Mouse (Mus musculus): ENCODE results near the gene Dnajc30. TPM values are rescaled to one million over a fixed set of nuclear protein-coding genes. Genes with fewer than 3 reads are reported as not detected.
A peak's percentile ranks its signal among the peaks of the same experiment; 100 is the strongest.
"Not testable (repeated sequence)": the region's sequence is repeated elsewhere in the genome, so short reads cannot be mapped to it uniquely, and the experiment has no call there.

The Dnajc30 gene
- 10 to 100 TPM; 35.8 to 42.0 (median 38.7) TPM for total RNA-seq (2022)

DNA sequence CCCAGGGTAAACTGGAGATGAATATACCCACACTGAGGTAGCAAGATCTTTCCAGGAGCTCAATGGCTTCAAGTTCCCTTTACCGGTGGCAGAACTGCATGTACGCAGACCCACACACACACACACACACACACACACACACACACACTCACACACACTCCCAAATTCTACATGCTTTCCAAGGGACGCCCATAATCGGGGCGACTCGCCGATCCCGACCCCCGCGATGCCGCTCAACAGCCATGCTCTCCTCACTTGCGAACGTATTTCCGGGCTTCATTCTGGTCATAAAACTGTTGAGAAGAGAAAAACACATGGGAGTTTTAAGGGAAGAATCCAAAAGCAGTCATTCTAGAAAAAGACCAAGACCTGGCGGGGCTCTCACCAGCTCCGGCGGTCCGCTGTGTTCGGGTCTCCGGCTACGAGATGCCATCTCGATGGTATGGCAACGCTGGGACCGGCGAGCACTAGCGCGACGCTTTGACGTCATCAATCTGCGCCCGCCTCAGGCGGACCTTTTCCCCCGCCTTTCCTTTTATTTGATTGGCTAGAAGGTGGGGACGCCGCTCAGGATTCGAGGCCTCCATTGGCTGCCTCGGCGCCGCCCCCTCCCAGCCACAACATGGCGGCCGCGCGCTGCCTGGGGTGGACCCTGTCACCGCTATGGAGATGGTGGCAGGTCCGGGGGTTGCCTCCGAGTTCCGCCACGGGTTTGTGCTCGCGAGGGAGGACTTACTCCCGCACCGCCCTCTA lies at the start of gene Dnajc30:
TSS of gene Dnajc30 (plus strand) at position 574 of the 753 bp plus-strand sequence.
- peak; percentile 96 for DNase-seq

DNA sequence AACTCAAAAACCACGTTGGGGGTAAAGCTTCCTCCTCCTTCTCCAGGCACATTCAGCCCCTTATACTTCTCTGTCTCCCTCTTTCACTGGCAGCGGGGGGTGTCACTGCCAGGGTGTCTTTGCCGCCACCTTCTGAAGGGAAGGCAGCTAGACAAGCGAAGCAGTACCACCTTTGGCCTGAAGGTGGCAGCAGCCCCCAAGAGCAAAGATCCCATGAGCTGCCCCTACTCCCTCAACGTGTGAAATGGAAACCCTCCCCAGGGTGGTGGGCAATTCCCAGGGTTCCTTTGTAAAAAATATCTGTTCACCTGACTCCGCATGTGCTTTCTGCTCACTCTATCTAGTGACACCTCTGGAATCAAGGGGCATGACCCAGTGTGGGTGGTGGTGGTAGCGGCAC lies 48.5 kb upstream of the Dnajc30 start:
- no peak for DNase-seq

DNA sequence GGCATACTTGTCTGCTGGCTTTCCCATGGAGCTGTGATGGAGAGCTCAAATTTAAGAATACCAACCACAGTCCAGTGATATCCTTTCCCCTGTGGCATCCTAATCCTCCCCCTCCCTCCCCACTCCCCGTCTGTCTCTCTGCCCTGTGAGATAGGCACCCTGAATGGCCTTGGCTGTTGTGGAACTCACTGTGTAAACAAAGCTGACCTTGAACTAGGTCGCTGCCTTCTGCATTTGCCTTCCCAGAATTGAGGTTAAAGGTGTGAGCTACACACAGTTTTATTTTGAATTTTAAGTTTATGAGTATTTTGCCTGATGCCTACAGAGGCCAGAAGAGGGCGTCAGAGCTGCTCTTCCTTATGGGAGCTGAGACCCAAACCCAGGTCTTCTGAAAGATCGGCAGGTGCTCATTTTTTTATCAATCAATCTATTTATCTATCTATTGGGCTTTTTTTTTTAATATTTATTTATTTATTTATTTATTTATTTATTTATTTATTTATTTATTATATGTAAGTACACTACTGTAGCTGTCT lies 47.7 kb upstream of the Dnajc30 start:
- DNase-seq, result no peak

DNA sequence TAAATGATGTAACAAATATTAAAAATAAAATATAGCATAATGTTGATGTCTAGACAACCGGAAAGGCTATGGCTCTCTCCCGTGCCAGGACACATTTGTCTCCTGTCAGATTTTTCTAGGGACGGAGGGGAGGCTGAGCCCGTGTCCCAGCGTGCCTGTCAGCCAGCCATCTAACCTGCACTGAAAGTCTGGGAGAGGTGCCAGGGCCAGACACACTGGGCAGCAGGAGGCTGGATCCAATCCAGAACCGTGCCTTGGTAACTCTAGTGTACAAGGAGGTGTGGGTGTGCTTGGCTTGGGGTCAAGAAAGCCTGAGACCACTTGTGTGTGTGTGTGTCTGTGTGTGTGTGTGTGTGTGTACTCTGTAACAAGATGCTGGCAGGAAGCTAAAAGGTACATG lies 42.2 kb upstream of the Dnajc30 start:
- DNase-seq, result no peak

DNA sequence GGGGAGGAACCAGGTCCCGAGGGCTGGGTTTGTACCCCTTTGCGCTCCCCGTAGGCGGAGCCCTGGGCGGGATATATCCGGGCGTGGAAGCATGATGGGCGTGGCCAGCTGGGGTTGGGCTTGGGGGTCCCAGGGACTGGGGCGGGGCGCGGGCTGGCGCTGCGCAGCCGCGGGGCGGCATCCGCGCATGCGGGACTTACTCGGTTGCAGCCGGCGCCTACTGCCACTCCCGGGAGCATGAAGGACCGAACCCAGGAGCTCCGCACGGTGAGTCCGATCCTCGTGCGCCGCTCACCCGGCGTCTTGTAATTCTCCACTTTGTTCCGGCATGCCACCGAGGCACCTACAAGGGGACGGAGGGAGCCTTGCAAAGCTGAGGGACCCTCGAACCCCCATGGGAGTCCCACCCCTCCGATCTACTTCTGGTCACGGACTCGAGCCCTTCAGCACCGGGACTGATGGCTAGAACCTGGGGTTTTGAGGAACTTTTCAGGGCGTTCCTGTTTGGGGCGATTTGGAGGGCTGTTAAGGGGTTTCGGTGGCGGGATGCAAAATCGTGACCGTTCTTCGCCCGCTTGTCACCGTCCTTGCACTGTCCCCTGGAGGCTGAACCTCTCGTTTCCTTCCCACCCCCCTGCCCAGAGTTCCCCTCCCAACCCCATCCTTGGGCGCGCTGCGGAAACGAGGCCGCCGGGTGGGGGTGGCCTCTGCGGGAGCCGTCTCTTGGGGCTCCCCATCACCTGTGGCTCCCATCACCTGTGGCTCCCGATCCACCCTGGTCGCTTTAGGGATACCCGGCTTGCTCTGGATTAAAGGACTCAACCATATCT lies 40.4 kb upstream of the Dnajc30 start, which contains the start of gene Stx1a:
TSS of gene Stx1a (plus strand) at position 139 of the 830 bp plus-strand sequence.
- DNase-seq, result peak; percentile 88

DNA sequence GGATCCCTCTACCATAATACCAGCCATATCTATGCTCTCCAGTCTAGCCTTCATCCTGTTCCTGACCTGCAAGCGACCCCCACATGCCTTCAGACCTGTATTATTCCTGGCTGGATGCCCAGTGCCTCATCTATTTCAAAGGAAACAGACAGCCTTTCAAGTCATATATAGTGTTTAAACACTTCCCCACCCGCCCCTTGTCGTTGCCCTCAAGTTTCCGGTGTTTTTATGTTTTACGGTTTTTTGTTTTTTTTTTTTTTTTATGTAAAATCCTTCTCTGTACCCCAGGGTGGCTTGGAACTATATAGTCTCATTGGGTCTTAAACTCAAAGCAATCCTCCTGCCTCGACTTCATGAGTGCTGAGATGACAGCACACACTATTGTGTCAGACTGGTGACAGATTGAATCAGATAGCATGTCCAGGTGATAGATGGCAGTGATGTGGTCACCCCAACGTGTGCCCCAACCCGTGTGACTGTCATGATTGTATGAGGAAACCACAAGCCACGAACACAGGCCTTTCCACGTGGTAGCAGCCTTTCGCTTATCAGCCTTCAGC lies 39.3 kb upstream of the Dnajc30 start:
- DNase-seq, result no peak

DNA sequence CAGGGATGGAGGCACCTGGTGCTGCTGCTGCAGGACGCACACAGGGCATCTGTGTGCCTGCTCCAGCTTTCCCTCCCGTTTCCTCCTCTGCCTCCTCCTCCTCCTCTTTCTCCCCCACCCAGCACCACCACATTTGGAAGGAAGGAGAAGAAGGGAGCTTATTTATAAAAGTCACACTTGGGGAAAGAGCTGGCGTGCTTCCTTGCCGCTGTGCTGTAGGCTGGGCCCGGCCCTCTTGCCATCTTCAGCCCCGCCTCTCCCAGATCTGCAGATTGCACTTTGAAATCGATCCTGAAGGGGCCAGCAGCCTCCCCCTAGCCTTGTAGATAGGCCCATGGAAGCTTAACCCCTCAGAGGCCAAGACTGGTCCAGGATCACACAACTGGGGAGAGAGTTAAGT lies 38.1 kb upstream of the Dnajc30 start:
- DNase-seq, result no peak

DNA sequence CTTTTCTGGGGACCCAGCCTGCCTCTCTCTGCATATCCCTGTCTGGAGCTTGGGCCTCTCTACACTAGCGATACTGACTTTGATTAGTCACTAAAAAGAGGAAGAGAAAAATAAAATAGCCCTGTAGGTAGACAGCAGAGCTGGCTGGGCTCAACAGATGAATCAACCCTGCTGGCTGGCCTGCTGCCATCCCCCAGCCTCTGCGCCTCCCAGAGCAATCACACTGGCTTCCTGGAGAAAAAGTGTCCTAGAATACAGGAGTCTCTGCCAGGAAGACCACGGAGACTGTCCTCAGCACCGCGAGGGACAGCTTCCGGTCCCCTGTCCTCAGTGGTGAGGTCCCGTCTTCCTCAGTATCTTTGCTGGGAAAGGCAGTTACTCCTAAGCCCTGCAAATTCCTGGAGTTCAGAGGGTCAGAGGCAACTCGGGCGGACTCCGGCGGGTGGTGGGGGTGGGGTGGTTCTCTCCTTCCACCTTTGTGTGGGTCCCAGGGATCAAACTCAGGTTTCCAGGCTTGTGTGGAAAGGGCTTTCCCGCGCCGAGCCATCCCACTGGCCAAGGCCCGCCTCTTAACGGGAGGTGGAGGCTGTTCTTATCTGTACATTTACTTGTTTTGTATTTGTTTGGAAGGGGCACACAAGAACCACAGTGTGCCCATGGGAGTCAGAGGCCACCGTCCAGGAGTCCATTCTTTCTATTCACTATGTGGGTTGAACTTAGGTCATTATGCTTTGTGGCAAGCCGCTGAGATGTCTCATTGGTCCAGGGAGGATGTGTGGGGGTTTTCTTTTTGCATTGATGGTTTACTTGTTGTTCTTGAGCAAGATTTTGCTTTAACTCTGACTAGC lies 34.8 kb upstream of the Dnajc30 start:
- DNase-seq, result peak; percentile 66

DNA sequence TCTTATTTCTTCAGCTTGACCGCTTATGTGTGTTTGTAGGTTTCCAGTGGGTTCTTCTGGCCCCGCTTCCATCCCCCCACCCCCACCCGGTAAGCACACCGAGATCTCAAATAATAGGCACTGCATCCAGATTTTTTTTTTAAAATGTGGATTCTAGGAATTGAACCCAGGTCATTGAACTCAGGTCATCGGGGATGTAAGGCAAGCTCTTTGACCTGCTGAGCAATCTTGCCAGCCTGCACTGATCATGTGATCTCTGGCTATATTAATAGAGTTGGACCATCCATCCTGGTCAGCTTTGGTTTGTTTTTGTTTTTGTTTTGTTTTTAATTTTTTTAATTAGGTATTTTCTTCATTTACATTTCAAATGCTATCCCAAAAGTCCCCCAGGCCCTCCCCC lies 31.4 kb upstream of the Dnajc30 start:
- DNase-seq, result no peak

DNA sequence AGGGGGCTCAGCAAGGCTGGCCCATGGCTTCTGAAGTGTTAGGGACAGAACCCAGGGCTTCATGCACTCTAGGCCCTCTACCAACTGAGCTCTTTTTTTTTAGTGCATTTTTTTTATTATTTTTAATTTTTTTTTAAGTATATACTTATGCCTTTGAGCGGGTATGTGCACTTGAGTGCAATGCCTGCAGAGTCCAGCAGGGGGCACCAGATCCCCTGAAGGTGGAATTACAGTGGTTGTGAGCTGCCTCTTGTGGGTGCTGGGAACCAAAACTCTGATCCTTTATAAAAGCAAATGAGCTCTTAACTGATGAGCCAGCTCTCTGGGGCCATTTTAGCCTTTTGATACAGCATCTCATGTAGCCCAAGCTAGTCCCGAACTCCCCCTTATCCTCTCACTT lies 29.4 kb upstream of the Dnajc30 start:
- DNase-seq, result no peak

DNA sequence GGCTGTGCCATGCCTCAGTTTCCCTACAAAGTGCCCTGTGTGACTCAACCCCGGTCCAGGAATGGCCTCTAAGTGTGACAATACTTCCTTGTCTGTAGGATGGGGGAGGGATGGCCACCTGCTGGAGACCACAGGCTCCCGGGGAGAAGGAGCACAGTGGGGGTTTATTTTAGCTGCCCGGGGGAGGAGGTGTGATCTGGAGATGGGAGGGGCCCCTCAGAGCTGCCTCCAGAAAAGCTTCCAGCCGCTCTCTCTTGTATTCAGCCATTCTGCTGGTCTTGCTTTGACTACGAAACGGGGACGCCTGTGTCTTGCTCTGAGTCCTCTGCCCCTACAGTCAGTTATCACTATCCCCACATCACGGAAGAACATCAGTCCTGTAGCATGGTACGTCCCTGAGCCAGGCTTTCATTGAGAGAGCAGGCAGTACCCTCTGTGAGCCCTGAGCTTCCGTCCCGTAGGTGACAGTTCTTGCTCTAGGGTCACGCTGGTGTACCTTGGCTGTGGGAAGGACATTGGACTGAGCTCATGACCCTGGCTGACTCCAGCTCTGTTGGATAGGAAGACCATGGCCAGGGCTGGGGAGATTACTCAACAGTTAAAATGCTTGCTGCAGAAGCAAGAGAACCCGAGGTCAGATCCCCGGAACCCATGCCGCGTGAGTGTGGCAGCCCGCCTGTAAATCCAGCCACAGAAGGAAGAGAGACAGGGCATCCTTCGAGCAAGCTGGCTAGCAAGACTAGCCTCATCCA lies 28.2 kb upstream of the Dnajc30 start:
- DNase-seq, result peak; percentile 64

DNA sequence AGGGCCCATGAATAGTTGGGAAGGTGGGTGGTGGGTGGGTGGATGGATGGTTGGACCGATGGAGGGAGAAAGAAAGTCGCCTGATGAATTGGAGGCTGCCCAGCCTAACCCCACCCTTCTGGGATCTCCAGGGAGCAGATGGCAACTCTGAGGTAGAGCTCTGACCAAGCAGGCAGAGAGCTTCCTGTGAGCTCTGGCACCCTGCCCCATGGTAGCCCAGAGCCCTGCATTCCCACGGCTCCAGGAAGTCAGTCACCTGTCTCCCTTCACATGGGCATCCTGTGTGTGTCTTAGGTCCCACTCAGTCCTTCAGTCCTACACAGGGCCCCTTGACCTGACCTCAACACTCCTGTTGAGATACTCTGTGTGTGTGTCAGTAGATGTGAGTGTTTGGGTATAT lies 26.1 kb upstream of the Dnajc30 start:
- DNase-seq, result no peak

DNA sequence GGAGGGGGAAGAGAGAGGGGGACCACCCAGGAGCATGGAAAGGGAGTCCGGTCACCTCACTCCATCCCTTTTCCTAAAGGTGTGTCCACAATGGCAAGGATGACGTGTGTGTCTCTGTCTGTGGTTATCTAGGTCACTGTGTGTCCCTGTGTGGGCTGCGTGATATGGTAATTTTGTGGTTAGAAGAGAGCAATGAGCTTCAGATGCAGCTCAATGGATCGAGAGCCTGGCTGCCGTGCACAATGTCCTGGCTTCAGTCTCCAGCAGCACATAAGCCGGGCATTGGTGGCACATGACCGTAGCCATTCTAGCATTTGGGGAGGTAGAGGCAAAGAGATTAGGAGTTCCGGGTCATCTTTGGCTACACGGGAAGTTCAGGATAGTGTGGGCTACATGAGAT lies 24.5 kb upstream of the Dnajc30 start:
- no peak for DNase-seq

DNA sequence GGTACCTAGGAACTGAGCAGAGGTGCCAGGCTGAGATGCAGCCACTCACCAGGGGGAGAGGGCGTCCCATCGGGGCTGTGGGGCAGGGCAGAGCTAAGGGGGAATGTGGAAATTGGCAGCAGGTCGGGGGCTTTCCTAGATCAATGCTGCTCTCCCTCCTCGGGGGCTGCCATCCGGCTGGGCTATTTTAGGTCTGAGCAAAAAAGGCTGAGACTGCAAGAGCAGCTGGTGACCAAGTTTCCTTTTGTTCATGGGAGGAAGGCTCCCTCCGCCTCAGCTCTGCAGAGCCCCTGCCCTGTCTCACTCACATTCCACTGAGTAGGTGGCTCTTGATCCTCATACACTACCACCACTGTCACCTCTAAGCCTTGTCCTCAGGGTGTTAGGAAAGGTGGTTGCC lies 23.9 kb upstream of the Dnajc30 start:
- no peak for DNase-seq

DNA sequence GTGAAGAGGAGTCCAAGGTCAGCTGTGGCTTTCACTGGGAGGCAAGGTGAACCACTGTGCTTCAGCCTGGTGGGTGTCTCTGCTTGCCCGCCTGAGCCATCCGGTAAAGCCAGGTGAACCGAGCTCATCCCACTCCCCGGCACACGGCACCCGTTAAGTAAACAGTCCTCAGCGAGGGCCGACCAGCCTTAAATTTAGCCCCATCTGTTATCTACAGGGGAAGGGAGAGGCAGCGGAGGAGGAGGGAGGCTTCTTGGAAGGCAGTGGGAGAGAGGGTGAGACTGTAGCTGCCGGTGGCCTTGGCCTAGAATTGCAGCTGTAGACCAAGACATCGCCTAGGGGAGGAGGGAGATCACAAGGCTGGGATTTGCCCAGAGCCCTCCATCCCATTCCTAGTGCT lies 23.2 kb upstream of the Dnajc30 start:
- DNase-seq, result peak; percentile 63

DNA sequence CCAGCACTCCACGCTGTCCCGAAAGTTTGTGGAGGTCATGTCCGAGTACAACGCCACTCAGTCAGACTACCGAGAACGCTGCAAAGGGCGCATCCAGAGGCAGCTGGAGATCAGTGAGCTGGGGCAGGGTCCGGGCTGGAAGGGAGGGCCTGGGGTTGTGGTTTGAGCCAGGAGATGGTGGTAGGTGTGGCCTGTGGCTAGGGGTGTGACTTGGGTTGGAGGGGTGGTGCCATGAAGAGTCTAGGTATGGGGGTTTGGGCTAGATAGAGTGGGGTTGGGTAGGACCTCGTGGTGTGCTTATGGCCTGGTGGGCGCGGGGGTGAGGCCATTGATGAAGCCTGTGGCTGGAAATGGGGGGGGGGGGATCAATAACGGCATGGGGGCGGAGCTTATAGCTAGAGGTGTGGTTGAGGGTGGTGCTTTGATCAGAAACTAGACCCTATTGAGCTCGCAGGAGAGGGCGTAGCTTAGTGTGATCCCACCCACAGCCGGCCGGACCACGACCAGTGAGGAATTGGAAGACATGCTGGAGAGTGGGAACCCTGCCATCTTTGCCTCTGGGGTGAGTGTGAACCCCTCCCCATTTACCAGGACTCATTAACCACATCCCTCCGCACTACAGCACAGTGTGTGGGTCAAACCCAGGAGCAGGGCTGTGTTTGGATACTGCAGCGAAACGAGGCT lies 21.8 kb upstream of the Dnajc30 start:
- DNase-seq, result no peak

DNA sequence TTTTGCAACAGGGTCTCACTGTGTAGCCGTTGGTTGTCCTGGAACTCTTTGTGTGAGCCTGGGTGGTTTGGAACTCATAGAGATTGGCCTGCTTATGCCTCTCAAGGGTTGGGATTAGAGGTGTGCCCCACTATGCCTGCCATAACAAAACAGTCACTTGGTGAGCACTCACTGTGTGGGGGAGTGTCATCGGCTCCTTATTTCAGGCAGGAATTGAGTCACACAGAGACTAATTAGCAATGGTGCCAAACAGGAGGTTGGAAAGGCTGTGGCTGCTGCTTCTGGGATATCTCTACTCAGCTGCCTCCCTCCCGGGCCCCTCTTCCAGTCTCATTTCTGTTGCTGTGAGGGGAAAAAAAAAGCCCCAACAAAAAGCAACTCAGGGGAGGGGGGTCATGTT lies 19.4 kb upstream of the Dnajc30 start:
- no peak for DNase-seq

DNA sequence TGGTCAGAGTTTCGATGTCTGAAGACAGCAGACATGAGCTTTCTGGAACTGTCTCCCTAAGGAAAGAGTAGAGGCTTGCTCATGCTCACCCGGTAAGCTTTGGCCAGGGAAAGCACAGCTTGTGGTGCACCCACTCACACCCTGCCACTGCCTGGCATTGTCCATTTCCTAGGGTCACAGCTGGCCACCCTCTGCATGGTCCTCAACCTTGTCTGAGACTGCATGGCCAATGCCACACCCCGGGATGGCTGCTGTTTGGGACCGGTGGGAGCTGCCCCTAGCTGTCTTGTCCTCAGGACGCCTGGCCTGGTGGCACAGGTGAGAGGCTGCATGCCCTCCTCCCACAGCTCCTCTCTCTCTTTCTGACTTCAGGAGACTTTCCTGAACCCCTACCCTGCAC lies 15.5 kb upstream of the Dnajc30 start:
- no peak for DNase-seq

DNA sequence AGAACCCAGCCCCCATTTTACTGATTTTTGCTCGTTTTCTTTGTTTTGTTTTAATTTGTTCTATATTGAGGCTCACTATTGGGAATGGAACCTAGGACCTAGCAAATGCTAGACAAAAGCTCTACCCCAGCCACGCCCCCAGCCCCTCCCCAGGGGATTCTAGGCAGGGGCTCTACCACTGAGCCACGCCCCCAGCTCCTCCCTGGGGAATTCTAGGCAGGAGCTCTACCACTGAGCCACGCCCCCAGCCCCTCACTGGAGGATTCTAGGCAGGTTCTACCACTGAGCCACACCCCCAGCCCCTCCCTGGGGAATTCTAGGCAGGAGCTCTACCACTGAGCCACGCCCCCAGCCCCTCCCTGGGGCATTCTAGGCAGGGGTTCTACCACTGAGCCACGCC lies 14.7 kb upstream of the Dnajc30 start:
- not testable (repeated sequence) for DNase-seq

DNA sequence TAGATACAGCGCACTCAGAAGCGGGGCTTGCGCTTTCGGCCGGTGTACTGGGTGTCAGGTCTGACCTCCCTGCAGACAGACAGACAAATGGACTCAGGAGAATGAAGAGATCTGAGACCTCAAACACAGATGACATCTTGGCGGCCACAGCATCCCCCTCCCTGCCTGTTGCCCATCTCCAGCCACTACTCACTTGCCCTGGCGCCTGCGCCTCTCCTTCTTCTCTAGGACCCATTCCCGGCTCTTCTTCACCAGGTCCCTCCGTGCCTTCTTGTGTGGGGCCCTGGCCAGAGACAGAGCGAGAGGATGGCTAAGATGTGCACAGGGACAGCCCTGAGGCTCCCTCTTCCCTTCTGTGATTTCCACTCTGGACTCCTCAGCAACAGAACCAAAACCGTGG lies 10.6 kb upstream of the Dnajc30 start:
- no peak for DNase-seq

DNA sequence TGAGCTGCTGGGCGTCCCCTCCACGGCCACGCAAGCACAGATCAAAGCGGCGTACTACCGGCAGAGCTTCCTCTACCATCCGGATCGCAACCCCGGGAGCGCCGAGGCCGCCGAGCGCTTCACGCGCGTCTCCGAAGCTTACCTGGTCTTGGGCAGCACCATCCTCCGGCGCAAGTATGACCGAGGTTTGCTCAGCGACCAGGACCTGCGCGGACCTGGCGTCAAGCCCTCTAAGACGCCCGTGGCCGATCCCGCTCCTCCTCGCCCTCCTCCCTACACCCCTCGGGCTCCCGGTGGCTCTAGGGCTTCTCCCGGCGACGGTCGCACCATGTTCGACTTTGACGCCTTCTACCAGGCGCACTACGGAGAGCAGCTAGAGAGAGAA lies 372 bp downstream of the Dnajc30 start:
- DNase-seq, result no peak

Measured in adrenal gland, adult 8-10 months (tissue).